Comparison of ENCODE assay signal across 8 mouse cellular contexts in genomic region chr3:146993834-146994669, GRCm38 (mm10).
DNase-seq lines count a peak whose midpoint lies in the region; ATAC-seq and TF ChIP-seq lines count a peak whose summit lies in the region.

No protein-coding gene starts in this region.

- no peak overlapping the region for H3K4me3 ChIP-seq in ES-Bruce4 (ENCODE audit: low read depth, low read length)
- H3K4me3 ChIP-seq in forebrain, embryonic 12.5 days (replicated peaks), result no peak overlapping the region
- H3K4me3 ChIP-seq in hindbrain, embryonic 13.5 days, result no peak overlapping the region
- no peak overlapping the region for H3K4me3 ChIP-seq in midbrain, embryonic 11.5 days (ENCODE audit: low read depth, low read length)
- H3K4me3 ChIP-seq in small intestine, adult 2 months (ENCODE audit: low read depth, low read length), result no peak overlapping the region

- H3K9ac ChIP-seq in ES-Bruce4 (ENCODE audit: low read depth, poor library complexity, severe bottlenecking), result no peak overlapping the region
- no peak overlapping the region for H3K9ac ChIP-seq in forebrain, embryonic 12.5 days
- H3K9ac ChIP-seq in hindbrain, embryonic 13.5 days, result no peak overlapping the region
- no peak overlapping the region for H3K9ac ChIP-seq in midbrain, embryonic 11.5 days (ENCODE audit: low read length)

- TF ChIP-seq EP300 in ES-Bruce4 (IDR thresholded peaks at IDR 0.05; ENCODE audit: insufficient read depth, low read depth, low read length), result no peak

- no peaks in the 10 kb centered on the region for H3K9me3 ChIP-seq in ES-Bruce4 (replicated peaks; ENCODE audit: control insufficient read depth, insufficient read depth, low read length, poor library complexity, severe bottlenecking)
- no peaks in the 10 kb centered on the region for H3K9me3 ChIP-seq in forebrain, embryonic 12.5 days
- no peaks in the 10 kb centered on the region for H3K9me3 ChIP-seq in hindbrain, embryonic 13.5 days
- H3K9me3 ChIP-seq in midbrain, embryonic 11.5 days (ENCODE audit: control insufficient read depth, low read length), result no peaks in the 10 kb centered on the region

- no peak overlapping the region for H3K27ac ChIP-seq in ES-Bruce4 (ENCODE audit: insufficient read depth, low read length)
- no peak overlapping the region for H3K27ac ChIP-seq in forebrain, embryonic 12.5 days
- no peak overlapping the region for H3K27ac ChIP-seq in hindbrain, embryonic 13.5 days
- no peak overlapping the region for H3K27ac ChIP-seq in midbrain, embryonic 11.5 days (ENCODE audit: low read depth, low read length)
- H3K27ac ChIP-seq in small intestine, adult 2 months (ENCODE audit: insufficient read depth, low read depth, low read length), result no peak overlapping the region

- peak; percentile 61 for TF ChIP-seq CTCF in ES-Bruce4 (IDR thresholded peaks at IDR 0.05; ENCODE audit: low read depth, low read length)
- peak; percentile 36; the same call in 1 of the 2 replicates for TF ChIP-seq CTCF in small intestine, adult 2 months (IDR thresholded peaks at IDR 0.05; ENCODE audit: extremely low read depth, insufficient read length, insufficient replicate concordance, low read depth, low read length)

- H3K4me1 ChIP-seq in ES-Bruce4 (ENCODE audit: control insufficient read depth, insufficient read depth, low read length), result no peaks in the 10 kb centered on the region
- no peaks in the 10 kb centered on the region for H3K4me1 ChIP-seq in forebrain, embryonic 12.5 days
- no peaks in the 10 kb centered on the region for H3K4me1 ChIP-seq in hindbrain, embryonic 13.5 days (replicated peaks)
- H3K4me1 ChIP-seq in midbrain, embryonic 11.5 days (ENCODE audit: control insufficient read depth, insufficient read depth, low read length), result no peaks in the 10 kb centered on the region
- no peaks in the 10 kb centered on the region for H3K4me1 ChIP-seq in small intestine, adult 2 months (ENCODE audit: control insufficient read depth, insufficient read depth, insufficient read length, low read length)

- WGBS in forebrain, embryonic 12.5 days, result 41% methylated on average over 26 of the region's 26 CpGs
- 40% methylated on average over 26 of the region's 26 CpGs for WGBS in hindbrain, embryonic 13.5 days
- WGBS in midbrain, embryonic 11.5 days, result 43% methylated on average over 26 of the region's 26 CpGs
- WGBS in small intestine, adult 2 months, result 35% methylated on average over 26 of the region's 26 CpGs

- intact Hi-C loops in left cerebral cortex, postnatal 10 days (cut with DNase I), result loop anchor here (5.0 kb wide), 1 partner anchor 1988 kb away; no protein-coding TSS in a partner anchor

- DNase-seq in adrenal gland, adult 2 months, result peak; percentile 18
- DNase-seq in left cerebral cortex, postnatal 10 days (ENCODE audit: extremely low spot score in 1 of 2, low spot score in 2 of 2), result peak; percentile 50 to 53
- DNase-seq in midbrain, embryonic 11.5 days (ENCODE audit: low spot score, missing footprints), result peak; percentile 92
- DNase-seq in spleen, adult 12 weeks (ENCODE audit: low spot score), result no peak

- H3K4me2 ChIP-seq in forebrain, embryonic 12.5 days, result peak overlapping the region; percentile 25; the same call in 1 of the 2 replicates
- peak overlapping the region; percentile 27; the same call in 1 of the 2 replicates for H3K4me2 ChIP-seq in hindbrain, embryonic 13.5 days
- no peak overlapping the region for H3K4me2 ChIP-seq in midbrain, embryonic 11.5 days

- TF ChIP-seq POLR2A in ES-Bruce4 (IDR thresholded peaks at IDR 0.05; ENCODE audit: insufficient read depth, low read length), result no peak
- no peak for TF ChIP-seq POLR2A in small intestine, adult 2 months (IDR thresholded peaks at IDR 0.05; ENCODE audit: low read depth, low read length)

- peak; percentile 82 for ATAC-seq in forebrain, embryonic 12.5 days (ENCODE audit: low FRiP score)
- peak; percentile 86 for ATAC-seq in hindbrain, embryonic 13.5 days (ENCODE audit: low FRiP score)
- ATAC-seq in midbrain, embryonic 11.5 days (ENCODE audit: low FRiP score), result peak; percentile 82

- no peaks in the 10 kb centered on the region for H3K36me3 ChIP-seq in ES-Bruce4 (ENCODE audit: control insufficient read depth, insufficient read depth, low read length, poor library complexity, severe bottlenecking)
- no peaks in the 10 kb centered on the region for H3K36me3 ChIP-seq in forebrain, embryonic 12.5 days (replicated peaks)
- no peaks in the 10 kb centered on the region for H3K36me3 ChIP-seq in hindbrain, embryonic 13.5 days
- no peaks in the 10 kb centered on the region for H3K36me3 ChIP-seq in midbrain, embryonic 11.5 days (ENCODE audit: control insufficient read depth, insufficient read depth, low read length)
- no peaks in the 10 kb centered on the region for H3K36me3 ChIP-seq in small intestine, adult 2 months (ENCODE audit: control insufficient read depth, insufficient read depth, low read length)

- no peaks in the 10 kb centered on the region for H3K27me3 ChIP-seq in ES-Bruce4 (ENCODE audit: control insufficient read depth, insufficient read depth, low read length, poor library complexity, severe bottlenecking)
- no peaks in the 10 kb centered on the region for H3K27me3 ChIP-seq in forebrain, embryonic 12.5 days
- H3K27me3 ChIP-seq in hindbrain, embryonic 13.5 days, result no peaks in the 10 kb centered on the region
- no peaks in the 10 kb centered on the region for H3K27me3 ChIP-seq in midbrain, embryonic 11.5 days (ENCODE audit: control insufficient read depth, insufficient read depth, low read length)
- H3K27me3 ChIP-seq in small intestine, adult 2 months (ENCODE audit: control insufficient read depth, insufficient read depth, low read length), result no peaks in the 10 kb centered on the region
